Mouse (Mus musculus) bone marrow, adult 2 months (tissue): Measurements from ENCODE around the gene Pfn4.

Experiments
- CTCF ChIP-seq: fragments of 200-500 bp; IDR thresholded peaks from 2 replicates; pipeline ENCODE4 v1.5.1; 2011; ENCODE audit warnings: low read length, control low read depth; ENCODE audit not compliant: control insufficient read depth, insufficient read depth
- POLR2A ChIP-seq: fragments of 200-500 bp; IDR thresholded peaks from 2 replicates; pipeline ENCODE4 v1.6.1; 2011; ENCODE audit warnings: low read depth, mild to moderate bottlenecking, control low read depth, low read length, borderline replicate concordance; ENCODE audit not compliant: control insufficient read depth

- TF ChIP-seq POLR2A = no peak
- no peak for TF ChIP-seq CTCF
These were observed 11.4 kb downstream of the Pfn4 start for GRCm38 (mm10) chr12:4780245-4780644.
